Mouse (Mus musculus): ENCODE results near the gene Lrrc19.

Gene Lrrc19

GRCm38 (mm10) chr4:94591765-94592381 is 58.1 kb downstream of the Lrrc19 start:
- DNase-seq (ENCODE audit: low read depth, low spot score), result no peak

Data from retina, adult 2 months (tissue).